ENCODE assay signal across 25 mouse cellular contexts in genomic region chr9:34901216-34901615, GRCm38 (mm10).
"Had no signal": no experiment of that assay in that cellular context is flagged by ENCODE, and none has a peak within 500 bp of the region (broad histone marks: within the 10 kb centered on the region; RNA-seq: fewer than 3 reads in every experiment).

No protein-coding gene starts in this region.

- H3K27me3 ChIP-seq: heart, embryonic 13.5 days; heart, embryonic 15.5 days; hindbrain, embryonic 13.5 days; hindbrain, embryonic 15.5 days; kidney, embryonic 15.5 days; limb, embryonic 15.5 days; liver, embryonic 12.5 days had no signal

- H3K27ac ChIP-seq: heart, adult 2 months; heart, embryonic 13.5 days; heart, embryonic 15.5 days; hindbrain, embryonic 15.5 days; hindbrain, postnatal 0 days; kidney, embryonic 15.5 days; kidney, postnatal 0 days; limb, embryonic 13.5 days; limb, embryonic 15.5 days; liver, embryonic 12.5 days; liver, embryonic 14.5 days had no signal

- ATAC-seq: intestine, embryonic 16.5 days; liver, embryonic 12.5 days had no signal

- H3K4me3 ChIP-seq: heart, adult 2 months; heart, embryonic 13.5 days; heart, embryonic 15.5 days; hindbrain, embryonic 13.5 days; hindbrain, embryonic 15.5 days; kidney, embryonic 15.5 days; limb, embryonic 13.5 days; limb, embryonic 15.5 days; liver, embryonic 12.5 days had no signal

- H3K4me1 ChIP-seq: heart, embryonic 13.5 days; heart, embryonic 15.5 days; hindbrain, embryonic 13.5 days; hindbrain, embryonic 15.5 days; kidney, embryonic 15.5 days; liver, embryonic 12.5 days had no signal

- DNase-seq: gastrocnemius, postnatal 14 days; gastrocnemius, postnatal 36 days; heart, adult 11 months; heart, adult 2 months; heart, postnatal 14 days; heart, postnatal 36 days; kidney, adult 11 months; kidney, adult 2 months; kidney, adult 9 months; kidney, postnatal 14 days; kidney, postnatal 36 days; layer of hippocampus, adult 9-11 months; layer of hippocampus, postnatal 36 days had no signal
